Mouse (Mus musculus) kidney, adult 9 months (tissue): ENCODE measurements around the gene Il27ra.

ENCODE experiments used
- DNase-seq: peaks from one replicate; pipeline ENCODE4 v3.0.0; 2022

Il27ra gene

GRCm38 (mm10) chr8:84065457-84066072 is 23.2 kb upstream of the Il27ra start:
- no peak for DNase-seq

- no peak for DNase-seq
Observed at GRCm38 (mm10) chr8:84065037-84065436, 22.6 kb upstream of the Il27ra start, which contains the start of gene Gm10643. Gene Gm10643 (minus strand): TSS chr8:84065137.

GRCm38 (mm10) chr8:84063861-84064610 is 21.6 kb upstream of the Il27ra start:
- peak; percentile 27 for DNase-seq

GRCm38 (mm10) chr8:84060245-84060644 is 17.9 kb upstream of the Il27ra start:
- DNase-seq, result no peak

GRCm38 (mm10) chr8:84059226-84059625 is 16.8 kb upstream of the Il27ra start:
- DNase-seq, result no peak

GRCm38 (mm10) chr8:84057827-84058226 is 15.4 kb upstream of the Il27ra start:
- no peak for DNase-seq

- DNase-seq, result no peak
Observed at GRCm38 (mm10) chr8:84053229-84053628, 10.8 kb upstream of the Il27ra start.

- no peak for DNase-seq
Observed at GRCm38 (mm10) chr8:84052746-84053145, 10.4 kb upstream of the Il27ra start.

GRCm38 (mm10) chr8:84048171-84048570 is 5.8 kb upstream of the Il27ra start:
- no peak for DNase-seq

- DNase-seq, result no peak
Observed at GRCm38 (mm10) chr8:84046505-84046904, 4.1 kb upstream of the Il27ra start.

- no peak for DNase-seq
Observed at GRCm38 (mm10) chr8:84044900-84045299, 2.5 kb upstream of the Il27ra start, which contains the start of gene Rln3. Gene Rln3 (minus strand): TSS chr8:84045000.

GRCm38 (mm10) chr8:84044103-84044502 is 1.7 kb upstream of the Il27ra start:
- DNase-seq, result no peak

- no peak for DNase-seq
Observed at GRCm38 (mm10) chr8:84042948-84043342, 556 bp upstream of the Il27ra start.

- peak; percentile 82 for DNase-seq
Observed at GRCm38 (mm10) chr8:84039050-84039449, 3.3 kb downstream of the Il27ra start.

- peak; percentile 52 for DNase-seq
Observed at GRCm38 (mm10) chr8:84038015-84038414, 4.4 kb downstream of the Il27ra start.

GRCm38 (mm10) chr8:84032777-84033176 is 9.6 kb downstream of the Il27ra start:
- DNase-seq, result no peak

GRCm38 (mm10) chr8:84029272-84029671 is 13.1 kb downstream of the Il27ra start:
- DNase-seq, result no peak

GRCm38 (mm10) chr8:84027449-84027848 is 14.9 kb downstream of the Il27ra start:
- DNase-seq, result no peak

GRCm38 (mm10) chr8:84025863-84026262 is 16.5 kb downstream of the Il27ra start:
- no peak for DNase-seq

GRCm38 (mm10) chr8:84024171-84024570 is 18.2 kb downstream of the Il27ra start:
- peak; percentile 78 for DNase-seq

GRCm38 (mm10) chr8:84023631-84024030 is 18.8 kb downstream of the Il27ra start:
- peak; percentile 94 for DNase-seq

- DNase-seq, result peak; percentile 92
Observed at GRCm38 (mm10) chr8:84023085-84023484, 19.3 kb downstream of the Il27ra start.

- no peak for DNase-seq
Observed at GRCm38 (mm10) chr8:84021569-84021968, 20.8 kb downstream of the Il27ra start.

GRCm38 (mm10) chr8:84021096-84021495 is 21.3 kb downstream of the Il27ra start, which contains the start of gene Palm3:
Gene Palm3 (plus strand): TSS chr8:84021471.
- peak; percentile 85 for DNase-seq
